Mouse (Mus musculus) embryonic fibroblast, embryonic 13.5 days (primary cell): ENCODE measurements around the gene Agpat1. TPM values are rescaled to one million over a fixed set of nuclear protein-coding genes. Genes with fewer than 3 reads are reported as not detected.
A peak's percentile ranks its signal among the peaks of the same experiment; 100 is the strongest.

Experiments
- H3K27ac ChIP-seq: 2 replicates; pipeline ENCODE4 v1.5.1; 2012; ENCODE audit warnings: low read length, control low read depth, inconsistent platforms; ENCODE audit not compliant: insufficient read depth
- H3K4me1 ChIP-seq: 2 replicates; pipeline ENCODE4 v1.6.1; 2011; ENCODE audit warnings: low read length; ENCODE audit not compliant: control insufficient read depth, insufficient read depth
- H3K4me3 ChIP-seq: 2 replicates; pipeline ENCODE4 v1.5.1; 2011; ENCODE audit warnings: mild to moderate bottlenecking, control low read depth, low read length; ENCODE audit not compliant: insufficient read depth
- CTCF ChIP-seq: IDR thresholded peaks from 2 replicates; pipeline ENCODE4 v1.5.1; 2011; ENCODE audit warnings: mild to moderate bottlenecking, control low read depth, low read length, moderate library complexity, borderline replicate concordance; ENCODE audit not compliant: insufficient read depth
- POLR2A ChIP-seq: IDR thresholded peaks from 2 replicates; pipeline ENCODE4 v1.6.1; 2011; ENCODE audit warnings: low read depth, mild to moderate bottlenecking, control low read depth, low read length, moderate library complexity
- polyA plus RNA-seq: library from polyadenylated mRNA; stranded (reverse); fragments of >200 nt; gene quantifications from 2 replicates; pipeline ENCODE4 v1.2.4, GENCODE M21; 2011; ENCODE audit warnings: low read depth; ENCODE audit not compliant: missing spikeins, insufficient read length

Gene Agpat1
- polyA plus RNA-seq, 1 experiment, result 97.5 TPM

DNA sequence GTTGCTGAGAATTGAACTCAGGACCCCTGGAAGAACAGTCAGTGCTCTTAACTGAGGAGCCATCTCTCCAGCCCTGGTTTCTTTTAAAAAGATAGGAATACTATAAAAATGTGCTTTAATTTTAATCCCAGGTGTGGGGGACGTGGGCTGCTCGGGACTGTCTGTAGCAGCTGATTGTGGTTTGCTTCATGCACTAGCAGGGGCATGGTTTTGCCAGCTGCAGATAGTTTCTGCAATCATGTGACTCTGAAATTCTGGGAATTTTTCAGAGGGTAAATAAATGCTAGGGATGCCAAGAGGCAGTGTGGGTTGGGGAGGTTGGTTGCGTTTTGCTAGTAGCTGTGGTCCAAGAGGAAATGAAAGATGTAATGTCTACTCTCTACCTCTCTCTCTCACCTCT lies 37.9 kb downstream of the Agpat1 start:
- Histone ChIP-seq H3K4me1 (peaks cover 2% of the 10 kb centered on the region; the same call in 1 of the 2 replicates), H3K27ac (no peak overlapping the region), H3K4me3 (no peak overlapping the region)
- no peak for TF ChIP-seq CTCF
- no peak for TF ChIP-seq POLR2A

DNA sequence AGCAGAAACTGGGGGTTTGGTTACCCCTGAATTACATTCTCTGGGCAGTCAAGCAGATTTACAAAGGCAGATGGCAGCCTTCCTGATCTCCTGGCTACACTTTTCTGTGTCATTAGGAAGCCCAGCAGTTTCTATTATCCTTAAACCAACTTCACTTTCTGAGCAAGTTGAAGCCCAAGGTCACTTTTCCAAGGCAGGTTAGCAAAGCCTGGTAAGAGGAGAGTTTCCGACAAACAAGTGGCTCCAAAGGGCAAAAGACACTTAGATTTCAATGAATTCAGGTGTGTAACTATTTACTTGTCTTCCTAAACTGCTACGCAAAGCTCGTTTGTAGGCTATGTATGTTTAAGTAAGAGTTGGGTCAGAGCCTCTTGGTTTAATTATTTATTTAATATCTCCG lies 39.3 kb downstream of the Agpat1 start:
- H3K4me3 ChIP-seq, result no peak overlapping the region
- H3K27ac ChIP-seq, result no peak overlapping the region
- no peak for TF ChIP-seq POLR2A
- no peak for TF ChIP-seq CTCF
- peaks cover 6% of the 10 kb centered on the region; the same call in 1 of the 2 replicates for H3K4me1 ChIP-seq

DNA sequence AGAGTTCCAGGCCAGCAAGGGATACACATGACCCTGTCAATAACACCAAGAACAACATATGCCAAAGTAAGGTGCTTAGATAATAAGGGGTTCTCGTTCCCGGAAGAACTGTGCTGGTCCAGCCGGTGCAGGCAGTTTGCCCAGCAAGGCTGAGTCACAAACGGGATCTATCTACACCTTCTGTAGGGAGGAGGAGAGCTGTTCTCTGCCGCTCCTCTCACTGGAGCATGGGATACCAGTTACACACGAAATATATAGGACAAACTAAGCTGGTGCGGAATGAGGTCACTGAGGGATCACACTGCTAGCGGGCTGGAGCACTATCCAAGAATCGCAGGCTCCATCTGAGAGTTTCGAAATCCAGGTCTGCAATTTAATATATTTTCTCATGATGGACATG lies 39.9 kb downstream of the Agpat1 start:
- TF ChIP-seq CTCF (no peak), POLR2A (no peak)
- Histone ChIP-seq H3K4me1 (peaks cover 6% of the 10 kb centered on the region; the same call in 1 of the 2 replicates), H3K4me3 (no peak overlapping the region), H3K27ac (no peak overlapping the region)

DNA sequence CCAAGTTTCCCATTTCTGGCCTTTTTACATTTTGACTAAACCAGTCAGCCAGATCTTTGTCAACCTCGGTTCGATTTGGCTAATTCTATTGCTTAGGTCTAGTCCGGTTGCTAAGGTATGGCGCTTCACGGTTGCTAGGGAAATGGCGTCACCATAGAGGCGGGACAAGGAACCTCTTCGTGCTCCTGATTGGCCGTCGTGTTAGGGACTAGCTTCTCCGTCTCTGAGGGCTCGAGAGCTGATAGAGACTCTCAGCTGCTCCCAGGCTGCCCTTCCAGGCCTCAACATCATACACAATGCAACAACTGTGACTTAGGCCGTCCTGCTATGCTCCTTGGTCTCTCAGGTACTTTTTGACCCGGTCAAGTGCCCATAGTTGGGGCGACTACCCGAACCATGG lies 40.5 kb downstream of the Agpat1 start, which contains the start of gene Fkbpl:
Gene Fkbpl, plus strand, starts transcription at position 157 of the 400 bp plus-strand sequence.
- TF ChIP-seq POLR2A (peak; percentile 91), CTCF (no peak)
- Histone ChIP-seq H3K27ac (0 out of 2 replicates have a peak within 1 kb of the TSS, but pooled peaks have one; percentile 23), H3K4me1 (peaks cover 6% of the 10 kb centered on the region; the same call in 1 of the 2 replicates), H3K4me3 (peak within 1 kb of the TSS; percentile 76)

DNA sequence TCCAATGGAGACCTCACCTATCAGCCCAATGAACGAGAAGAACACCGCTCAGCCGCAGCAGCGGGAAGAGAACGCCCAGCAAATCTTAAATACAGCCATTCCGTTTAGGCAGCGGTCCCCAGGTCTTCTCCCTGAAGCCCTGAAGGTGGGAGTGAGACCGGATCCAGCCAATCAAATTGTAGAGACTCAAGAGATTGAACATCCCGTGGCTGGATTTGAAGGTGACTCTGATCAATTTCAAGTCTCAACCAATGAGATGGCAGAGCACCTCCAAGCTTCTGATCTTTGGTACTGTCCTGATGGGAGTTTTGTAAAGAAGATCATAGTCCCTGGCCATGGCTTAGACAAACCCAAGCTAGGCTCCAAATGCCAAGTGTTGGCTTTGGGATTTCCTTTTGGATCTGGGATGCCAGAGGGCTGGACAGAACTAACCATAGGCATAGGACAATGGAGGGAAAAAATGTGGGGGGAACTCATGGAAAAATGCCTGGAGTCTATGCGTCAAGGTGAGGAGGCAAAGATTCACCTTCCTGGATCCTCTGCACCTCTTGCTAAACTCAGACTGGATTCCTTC lies 41.3 kb downstream of the Agpat1 start:
- Histone ChIP-seq H3K4me3 (peak overlapping the region; percentile 76), H3K27ac (no peak overlapping the region), H3K4me1 (peaks cover 6% of the 10 kb centered on the region; the same call in 1 of the 2 replicates)
- no peak for TF ChIP-seq CTCF
- no peak for TF ChIP-seq POLR2A

DNA sequence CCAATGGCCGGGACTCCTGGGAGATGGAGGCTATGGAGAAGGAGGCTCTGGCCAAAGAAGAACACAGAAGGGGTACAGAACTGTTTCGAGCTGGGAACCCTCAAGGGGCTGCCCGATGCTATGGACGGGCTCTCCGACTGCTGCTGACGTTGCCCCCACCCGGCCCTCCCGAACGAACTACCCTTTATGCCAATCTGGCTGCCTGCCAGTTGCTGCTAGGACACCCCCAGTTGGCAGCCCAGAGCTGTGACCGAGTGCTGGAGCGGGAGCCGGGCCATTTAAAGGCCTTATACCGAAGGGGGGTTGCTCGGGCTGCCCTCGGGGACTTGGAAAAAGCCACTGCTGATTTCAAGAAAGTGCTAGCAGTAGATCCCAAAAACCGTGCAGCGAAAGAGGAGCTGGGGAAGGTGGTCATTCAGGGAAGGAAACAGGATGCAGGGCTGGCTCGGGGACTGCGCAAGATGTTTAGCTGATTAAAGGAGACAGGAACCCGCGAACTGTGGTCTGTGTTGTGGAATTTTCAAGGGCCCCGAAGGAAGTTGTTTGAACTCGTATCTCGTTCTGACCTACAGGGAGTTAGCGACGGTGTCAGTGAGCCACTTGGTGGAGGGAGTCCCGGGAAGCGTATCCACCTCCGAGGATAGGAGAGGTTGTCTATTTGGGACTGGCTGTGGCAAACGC lies 41.9 kb downstream of the Agpat1 start:
- Histone ChIP-seq H3K4me3 (no peak overlapping the region), H3K4me1 (0 out of 2 replicates have a peak, but pooled peaks cover 4% of the 10 kb centered on the region), H3K27ac (no peak overlapping the region)
- no peak for TF ChIP-seq POLR2A
- no peak for TF ChIP-seq CTCF

DNA sequence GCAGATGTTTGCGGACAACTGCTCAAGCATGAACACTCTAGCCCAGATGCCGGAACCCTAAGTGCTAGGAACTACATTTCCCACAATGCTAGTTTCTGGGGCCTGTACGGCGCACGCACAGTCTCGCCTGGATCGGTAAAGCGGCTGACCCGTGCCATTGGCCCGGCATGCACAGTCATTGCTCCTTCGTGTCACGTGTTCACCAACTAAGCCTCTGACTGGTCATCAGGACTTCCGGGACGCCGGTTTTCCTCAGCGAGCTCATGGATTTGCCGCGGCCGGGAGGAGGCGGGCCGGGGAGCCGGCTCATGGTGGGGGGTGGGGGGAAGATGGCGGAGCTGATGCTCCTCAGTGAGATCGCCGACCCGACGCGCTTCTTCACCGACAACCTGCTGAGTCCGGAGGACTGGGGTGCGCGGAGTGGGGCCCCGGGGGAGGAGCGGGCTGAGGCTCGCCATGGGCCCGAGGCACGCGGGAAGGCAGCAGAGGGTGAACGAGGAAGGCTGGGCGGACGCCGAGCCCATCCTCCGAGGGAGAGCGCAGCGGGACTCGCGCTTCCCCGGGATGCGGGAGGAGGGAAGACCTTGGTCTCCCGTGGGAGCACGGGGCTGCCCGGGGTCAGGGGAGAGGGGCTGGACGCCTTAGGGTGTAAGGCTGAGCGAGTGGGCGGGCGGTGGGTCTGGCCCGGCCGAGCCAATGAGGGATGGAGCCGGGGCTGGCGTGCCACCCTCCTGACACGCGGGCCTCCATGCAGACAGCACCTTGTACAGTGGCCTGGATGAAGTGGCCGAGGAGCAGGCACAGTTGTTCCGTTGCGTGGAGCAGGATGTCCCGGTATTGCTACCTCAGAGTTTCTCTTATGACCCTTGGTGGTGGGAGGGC lies 43.1 kb downstream of the Agpat1 start, which contains the start of gene Atf6b:
Gene Atf6b, plus strand, starts transcription at position 241 of the 882 bp plus-strand sequence.
- Histone ChIP-seq H3K4me1 (0 out of 2 replicates have a peak, but pooled peaks cover 4% of the 10 kb centered on the region), H3K4me3 (peak within 1 kb of the TSS; percentile 93), H3K27ac (0 out of 2 replicates have a peak within 1 kb of the TSS, but pooled peaks have one; percentile 12)
- TF ChIP-seq CTCF (no peak), POLR2A (peak; percentile 65; the same call in 1 of the 2 replicates)

DNA sequence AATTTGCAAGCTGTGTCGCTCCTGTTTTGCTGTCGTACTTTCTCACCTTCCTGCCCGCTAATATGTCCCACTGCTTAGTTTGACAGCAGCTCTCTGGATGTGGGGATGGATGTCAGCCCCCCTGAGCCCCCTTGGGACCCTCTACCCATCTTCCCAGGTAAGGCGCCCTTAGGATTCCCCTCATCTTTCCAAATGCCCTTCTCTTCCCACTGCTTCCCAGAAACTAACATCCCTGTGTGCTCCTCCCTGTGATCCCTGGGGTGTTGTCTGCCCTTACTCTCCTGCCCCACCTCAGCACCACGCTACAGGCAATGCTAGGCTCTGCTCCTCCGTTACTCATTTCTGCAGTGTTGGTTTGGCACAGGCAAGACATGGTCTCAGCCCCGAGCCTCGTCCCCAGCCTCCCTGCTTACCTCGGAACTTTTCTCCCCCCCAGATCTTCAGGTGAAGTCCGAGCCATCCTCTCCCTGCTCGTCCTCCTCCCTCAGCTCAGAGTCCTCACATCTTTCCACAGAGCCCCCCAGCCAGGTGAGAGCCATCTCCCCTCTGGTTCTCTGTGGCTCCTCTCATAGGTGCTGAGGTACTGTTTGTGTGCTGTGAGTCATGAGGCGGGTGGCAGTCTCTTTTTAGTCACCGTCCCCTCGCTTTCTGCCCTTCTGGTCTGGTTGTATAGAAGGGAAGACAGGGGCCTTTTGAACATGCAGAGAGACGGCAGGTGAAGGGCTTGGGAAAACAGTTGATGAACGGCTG lies 44.3 kb downstream of the Agpat1 start:
- no peak for TF ChIP-seq POLR2A
- TF ChIP-seq CTCF, result no peak
- Histone ChIP-seq H3K4me1 (0 out of 2 replicates have a peak, but pooled peaks cover 4% of the 10 kb centered on the region), H3K4me3 (peak overlapping the region; percentile 93; the same call in 1 of the 2 replicates), H3K27ac (no peak overlapping the region)

DNA sequence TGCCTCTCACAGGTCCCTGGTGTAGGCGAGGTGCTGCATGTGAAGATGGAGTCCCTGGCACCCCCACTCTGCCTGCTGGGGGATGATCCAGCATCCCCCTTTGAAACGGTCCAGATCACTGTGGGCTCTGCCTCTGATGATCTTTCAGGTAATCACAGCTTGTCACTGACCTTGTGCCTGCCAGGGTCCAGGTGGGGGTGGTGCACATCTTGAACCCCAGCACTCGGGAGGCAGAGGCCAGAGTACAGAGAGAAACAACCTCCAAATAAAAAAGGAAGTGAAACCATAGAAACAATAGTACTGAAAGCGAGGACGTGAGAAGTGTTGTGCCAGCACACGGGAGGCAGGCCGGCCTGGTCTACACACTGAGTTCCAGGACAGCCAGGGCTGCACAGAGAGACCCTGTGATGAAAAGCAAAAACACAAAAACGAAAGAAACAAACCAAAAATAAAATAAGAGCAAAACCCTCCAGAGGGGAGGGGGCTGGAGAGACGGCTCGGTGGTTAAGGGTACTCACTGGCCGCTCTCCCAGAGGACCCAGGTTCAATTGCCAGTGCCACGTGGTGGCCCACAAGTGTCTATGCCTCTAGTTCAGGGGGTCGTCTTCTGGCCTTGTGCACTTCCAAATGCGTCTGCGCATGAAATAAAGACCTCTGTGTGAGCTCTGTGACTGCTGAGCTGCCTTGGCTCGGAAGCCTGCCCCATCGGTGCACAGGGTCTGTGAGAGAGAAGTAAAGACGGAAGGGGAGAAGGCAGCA lies 45.2 kb downstream of the Agpat1 start:
- Histone ChIP-seq H3K4me1 (0 out of 2 replicates have a peak, but pooled peaks cover 4% of the 10 kb centered on the region), H3K27ac (no peak overlapping the region), H3K4me3 (no peak overlapping the region)
- TF ChIP-seq POLR2A (no peak), CTCF (no peak)
